Mouse (Mus musculus) left cerebral cortex, adult 9 months (tissue): ENCODE measurements around the gene Rnf214.

Source experiments
- DNase-seq, 2 experiments: peaks; one replicate each; pipeline ENCODE4 v3.0.0; 2022; ENCODE audit warnings: low spot score in 2 of 2

Rnf214 gene

GRCm38 (mm10) chr9:45815113-45815512, 91.6 kb downstream of the Rnf214 start:
- DNase-seq: peak in 1 of 2 experiments; percentile 50
